Mouse (Mus musculus): ENCODE measurements around the gene Otud7a. TPM values are rescaled to one million over a fixed set of nuclear protein-coding genes. Genes with fewer than 3 reads are reported as not detected.

The Otud7a gene
- total and polyA plus RNA-seq, 3 experiments: not detected

- no peak overlapping the region for H3K27ac ChIP-seq (ENCODE audit: control insufficient read depth, low read depth, low read length)
- H3K27me3 ChIP-seq (ENCODE audit: control insufficient read depth in 1 of 2, insufficient read depth in 2 of 2, low read length in 2 of 2): no peaks in the 10 kb centered on the region
- H3K79me2 ChIP-seq (ENCODE audit: control insufficient read depth, insufficient read depth, low read length, poor library complexity): no peaks in the 10 kb centered on the region
- H3K4me1 ChIP-seq (ENCODE audit: control insufficient read depth in 1 of 2, insufficient read depth in 2 of 2, low read length in 2 of 2): no peaks in the 10 kb centered on the region
- DNase-seq (ENCODE audit: low read depth, low spot score): no peak
- H3K9me3 ChIP-seq (replicated peaks; ENCODE audit: insufficient read depth, low read length): no peaks in the 10 kb centered on the region
- no peak overlapping the region for H3K4me3 ChIP-seq (ENCODE audit: control insufficient read depth in 1 of 2, insufficient read depth in 1 of 2, low read depth in 2 of 2, low read length in 2 of 2)
- no peaks in the 10 kb centered on the region for H3K36me3 ChIP-seq (ENCODE audit: control insufficient read depth in 1 of 2, insufficient read depth in 2 of 2, low read length in 2 of 2)
- H3K9ac ChIP-seq (ENCODE audit: control insufficient read depth, low read depth, low read length, poor library complexity, severe bottlenecking): no peak overlapping the region
- no peak for TF ChIP-seq MAX (IDR thresholded peaks at IDR 0.05; ENCODE audit: low read length)
- TF ChIP-seq USF2 (IDR thresholded peaks at IDR 0.05; ENCODE audit: borderline replicate concordance in 1 of 2, insufficient read depth in 1 of 2, low read depth in 1 of 2, low read length in 2 of 2): no peak
- no peak for TF ChIP-seq SMC3 (IDR thresholded peaks at IDR 0.05; ENCODE audit: low read depth, low read length)
- TF ChIP-seq ZC3H11A (IDR thresholded peaks at IDR 0.05; ENCODE audit: low read depth, low read length): no peak
- no peak for TF ChIP-seq USF1 (IDR thresholded peaks at IDR 0.05; ENCODE audit: low read depth, low read length)
- TF ChIP-seq TAL1 (IDR thresholded peaks at IDR 0.05; ENCODE audit: low read length): no peak
- TF ChIP-seq GATA1 (IDR thresholded peaks at IDR 0.05; ENCODE audit: low read depth, low read length): no peak
- TF ChIP-seq RAD21 (IDR thresholded peaks at IDR 0.05; ENCODE audit: low read depth, low read length): no peak
- TF ChIP-seq MYC (IDR thresholded peaks at IDR 0.05; ENCODE audit: low read depth, low read length): no peak
- no peak for TF ChIP-seq RCOR1 (IDR thresholded peaks at IDR 0.05; ENCODE audit: low read depth, low read length)
- no peak for TF ChIP-seq TBP (IDR thresholded peaks at IDR 0.05; ENCODE audit: low read depth, low read length)
- TF ChIP-seq E2F4 (IDR thresholded peaks at IDR 0.05; ENCODE audit: borderline replicate concordance, low read depth, low read length): no peak
- no peak for TF ChIP-seq MEF2A (IDR thresholded peaks at IDR 0.05; ENCODE audit: extremely low read depth, insufficient replicate concordance, low read depth, low read length, poor library complexity, severe bottlenecking)
- TF ChIP-seq MAZ (IDR thresholded peaks at IDR 0.05; ENCODE audit: low read depth, low read length): no peak
- no peak for TF ChIP-seq NELFE (IDR thresholded peaks at IDR 0.05; ENCODE audit: low read depth, low read length)
- TF ChIP-seq GABPA (IDR thresholded peaks at IDR 0.05; ENCODE audit: low read depth, low read length): no peak
- TF ChIP-seq SIN3A (IDR thresholded peaks at IDR 0.05; ENCODE audit: low read length): no peak
- TF ChIP-seq ELF1 (IDR thresholded peaks at IDR 0.05; ENCODE audit: low read depth, low read length): no peak
Measured at GRCm38 (mm10) chr7:63445346-63445700, 772 bp downstream of the Otud7a start.

- H3K9me3 ChIP-seq (replicated peaks; ENCODE audit: insufficient read depth, low read length): no peaks in the 10 kb centered on the region
- no peaks in the 10 kb centered on the region for H3K4me1 ChIP-seq (ENCODE audit: control insufficient read depth in 1 of 2, insufficient read depth in 2 of 2, low read length in 2 of 2)
- no peak for DNase-seq (ENCODE audit: low read depth, low spot score)
- no peak overlapping the region for H3K27ac ChIP-seq (ENCODE audit: control insufficient read depth, low read depth, low read length)
- H3K27me3 ChIP-seq (ENCODE audit: control insufficient read depth in 1 of 2, insufficient read depth in 2 of 2, low read length in 2 of 2): no peaks in the 10 kb centered on the region
- TF ChIP-seq CHD2 (IDR thresholded peaks at IDR 0.05; ENCODE audit: low read length) (no peak), KAT2A (conservative IDR thresholded peaks at IDR 0.05; ENCODE audit: low read depth, low read length) (no peak), MAZ (IDR thresholded peaks at IDR 0.05; ENCODE audit: low read depth, low read length) (no peak), CTCF (IDR thresholded peaks at IDR 0.05 in 2 of 3, conservative IDR thresholded peaks at IDR 0.05 in 1 of 3; ENCODE audit: control insufficient read depth in 1 of 3, insufficient read depth in 1 of 3, low read depth in 2 of 3, low read length in 3 of 3, poor library complexity in 1 of 3, severe bottlenecking in 1 of 3) (no peak), GABPA (IDR thresholded peaks at IDR 0.05; ENCODE audit: low read depth, low read length) (no peak), POLR2AphosphoS2 (IDR thresholded peaks at IDR 0.05; ENCODE audit: low read length) (no peak), ZC3H11A (IDR thresholded peaks at IDR 0.05; ENCODE audit: low read depth, low read length) (no peak), E2F4 (IDR thresholded peaks at IDR 0.05; ENCODE audit: borderline replicate concordance, low read depth, low read length) (no peak), JUND (IDR thresholded peaks at IDR 0.05; ENCODE audit: low read depth, low read length) (no peak), MAFK (IDR thresholded peaks at IDR 0.05; ENCODE audit: borderline replicate concordance, low read depth, low read length) (no peak)
- no peak overlapping the region for H3K9ac ChIP-seq (ENCODE audit: control insufficient read depth, low read depth, low read length, poor library complexity, severe bottlenecking)
- no peaks in the 10 kb centered on the region for H3K36me3 ChIP-seq (ENCODE audit: control insufficient read depth in 1 of 2, insufficient read depth in 2 of 2, low read length in 2 of 2)
- H3K79me2 ChIP-seq (ENCODE audit: control insufficient read depth, insufficient read depth, low read length, poor library complexity): no peaks in the 10 kb centered on the region
- no peak overlapping the region for H3K4me3 ChIP-seq (ENCODE audit: control insufficient read depth in 1 of 2, insufficient read depth in 1 of 2, low read depth in 2 of 2, low read length in 2 of 2)
Measured at GRCm38 (mm10) chr7:63446951-63447350, 2.4 kb downstream of the Otud7a start.
